Mouse (Mus musculus) ES-E14 (cell line): ENCODE results near the gene Map4.

Source experiments
- CHD2 ChIP-seq: IDR thresholded peaks from 2 replicates; pipeline ENCODE4 v1.6.1; 2014; ENCODE audit warnings: mild to moderate bottlenecking, low read depth, low read length, inconsistent platforms
- HCFC1 ChIP-seq: IDR thresholded peaks from 2 replicates; pipeline ENCODE4 v1.6.1; 2012; ENCODE audit warnings: low read length, inconsistent platforms, borderline replicate concordance; ENCODE audit not compliant: insufficient read depth
- MAFK ChIP-seq: IDR thresholded peaks from 2 replicates; pipeline ENCODE4 v1.6.1; 2014; ENCODE audit warnings: mild to moderate bottlenecking, low read depth, low read length, inconsistent platforms; ENCODE audit not compliant: insufficient read depth
- ZC3H11A ChIP-seq: IDR thresholded peaks from 2 replicates; pipeline ENCODE4 v1.6.1; 2012; ENCODE audit warnings: low read depth, mild to moderate bottlenecking, inconsistent platforms, low read length, borderline replicate concordance
- ZNF384 ChIP-seq: IDR thresholded peaks from 2 replicates; pipeline ENCODE4 v1.6.1; 2012; ENCODE audit warnings: low read depth, low read length, inconsistent platforms

DNA sequence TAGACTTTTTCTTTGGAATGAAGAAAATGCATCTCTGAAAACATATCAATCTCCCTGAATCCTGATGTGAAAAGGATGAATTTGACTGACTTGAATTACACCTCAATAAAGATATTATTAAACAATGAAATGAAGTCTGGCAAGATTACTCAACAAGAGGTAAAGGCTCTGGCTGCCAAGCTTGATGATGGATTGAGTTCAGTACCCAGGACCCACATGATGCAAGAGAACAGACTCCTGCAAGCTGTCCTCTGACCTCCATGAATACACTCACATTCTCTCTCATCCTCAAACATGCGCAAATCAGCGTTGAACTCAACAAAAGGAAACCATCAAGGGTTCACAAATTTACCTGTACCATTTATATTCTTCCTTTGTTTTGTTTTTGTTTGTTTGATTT, 90.9 kb downstream of the Map4 start:
- TF ChIP-seq HCFC1: no peak
- TF ChIP-seq MAFK: no peak
- TF ChIP-seq ZNF384: no peak
- TF ChIP-seq ZC3H11A: no peak
- TF ChIP-seq CHD2: no peak
